Mouse (Mus musculus) left cerebral cortex, adult 9 months (tissue): ENCODE measurements around the gene Ajap1.

Source experiments
- DNase-seq, 2 experiments: peaks; one replicate each; pipeline ENCODE4 v3.0.0; 2022; ENCODE audit warnings: low spot score in 2 of 2

Ajap1 gene

GRCm38 (mm10) chr4:153482459-153483338, at the start of gene Ajap1:
Gene Ajap1, minus strand, starts transcription at chr4:153482811.
- peak in 1 of 2 experiments; percentile 79 for DNase-seq

- no peak for DNase-seq
Measured at GRCm38 (mm10) chr4:153530536-153530935, 47.9 kb upstream of the Ajap1 start.

GRCm38 (mm10) chr4:153521601-153522000, 39.0 kb upstream of the Ajap1 start:
- no peak for DNase-seq

GRCm38 (mm10) chr4:153519888-153520287, 37.3 kb upstream of the Ajap1 start:
- DNase-seq, result no peak

- DNase-seq, result no peak
Measured at GRCm38 (mm10) chr4:153519289-153519688, 36.7 kb upstream of the Ajap1 start.

GRCm38 (mm10) chr4:153515786-153516185, 33.2 kb upstream of the Ajap1 start:
- no peak for DNase-seq

- DNase-seq, result no peak
Measured at GRCm38 (mm10) chr4:153514071-153514470, 31.5 kb upstream of the Ajap1 start.

- DNase-seq, result no peak
Measured at GRCm38 (mm10) chr4:153511530-153511929, 28.9 kb upstream of the Ajap1 start.

GRCm38 (mm10) chr4:153501936-153502335, 19.3 kb upstream of the Ajap1 start:
- no peak for DNase-seq

GRCm38 (mm10) chr4:153492444-153492843, 9.8 kb upstream of the Ajap1 start:
- DNase-seq, result no peak

- no peak for DNase-seq
Measured at GRCm38 (mm10) chr4:153489116-153489515, 6.5 kb upstream of the Ajap1 start.

- no peak for DNase-seq
Measured at GRCm38 (mm10) chr4:153485913-153486312, 3.3 kb upstream of the Ajap1 start.

- DNase-seq, result peak in 1 of 2 experiments; percentile 85
Measured at GRCm38 (mm10) chr4:153484392-153484791, 1.8 kb upstream of the Ajap1 start.

GRCm38 (mm10) chr4:153481361-153482234, 1.0 kb downstream of the Ajap1 start:
- no peak for DNase-seq

- peak in 1 of 2 experiments; percentile 74 for DNase-seq
Measured at GRCm38 (mm10) chr4:153480551-153481262, 1.9 kb downstream of the Ajap1 start.

GRCm38 (mm10) chr4:153479144-153479543, 3.5 kb downstream of the Ajap1 start:
- no peak for DNase-seq

GRCm38 (mm10) chr4:153473480-153474252, 8.9 kb downstream of the Ajap1 start:
- DNase-seq, result no peak

- DNase-seq, result no peak
Measured at GRCm38 (mm10) chr4:153469712-153470111, 12.9 kb downstream of the Ajap1 start.

GRCm38 (mm10) chr4:153459934-153460333, 22.7 kb downstream of the Ajap1 start:
- DNase-seq, result peak in 1 of 2 experiments; percentile 80

- no peak for DNase-seq
Measured at GRCm38 (mm10) chr4:153459503-153459902, 23.1 kb downstream of the Ajap1 start.

- DNase-seq, result no peak
Measured at GRCm38 (mm10) chr4:153458821-153459220, 23.8 kb downstream of the Ajap1 start.
